Mouse (Mus musculus) olfactory bulb, adult 2 months (tissue): ENCODE measurements around the gene Ppp3ca. TPM values are rescaled to one million over a fixed set of nuclear protein-coding genes. Genes with fewer than 3 reads are reported as not detected.

Source experiments
- H3K27ac ChIP-seq: fragments of 200-500 bp; 2 replicates; pipeline ENCODE4 v1.5.1; 2012; ENCODE audit warnings: low read depth, low read length; ENCODE audit not compliant: insufficient read depth
- H3K4me1 ChIP-seq: fragments of 200-500 bp; 2 replicates; pipeline ENCODE4 v1.6.1; 2012; ENCODE audit warnings: low read length; ENCODE audit not compliant: control insufficient read depth, insufficient read depth
- H3K4me3 ChIP-seq: fragments of 200-500 bp; 2 replicates; pipeline ENCODE4 v1.5.1; 2012; ENCODE audit warnings: mild to moderate bottlenecking, low read depth, low read length, moderate library complexity; ENCODE audit not compliant: insufficient read depth
- CTCF ChIP-seq: fragments of 200-500 bp; IDR thresholded peaks from 2 replicates; pipeline ENCODE4 v1.5.1; 2012; ENCODE audit warnings: low read depth, mild to moderate bottlenecking, low read length, moderate library complexity; ENCODE audit not compliant: insufficient read depth
- POLR2A ChIP-seq: fragments of 200-500 bp; IDR thresholded peaks from 2 replicates; pipeline ENCODE4 v1.6.1; 2012; ENCODE audit warnings: mild to moderate bottlenecking, low read depth, low read length, moderate library complexity; ENCODE audit not compliant: insufficient read depth
- WGBS: fragments of 180-500 bp; shearing (Covaris S2); methylation state at CpG from one replicate; pipeline ENCODE4 v1.1.7; 2018; 5-methylcytosine and 5-hydroxymethylcytosine counted together
- polyA plus RNA-seq: library from polyadenylated mRNA; stranded (reverse); fragments of >200 nt; gene quantifications from 2 replicates; pipeline ENCODE4 v1.2.4, GENCODE M21; 2012; ENCODE audit warnings: low replicate concordance; ENCODE audit not compliant: missing spikeins, insufficient read depth, insufficient read length

Ppp3ca gene
- polyA plus RNA-seq, 1 experiment, result not detected

DNA sequence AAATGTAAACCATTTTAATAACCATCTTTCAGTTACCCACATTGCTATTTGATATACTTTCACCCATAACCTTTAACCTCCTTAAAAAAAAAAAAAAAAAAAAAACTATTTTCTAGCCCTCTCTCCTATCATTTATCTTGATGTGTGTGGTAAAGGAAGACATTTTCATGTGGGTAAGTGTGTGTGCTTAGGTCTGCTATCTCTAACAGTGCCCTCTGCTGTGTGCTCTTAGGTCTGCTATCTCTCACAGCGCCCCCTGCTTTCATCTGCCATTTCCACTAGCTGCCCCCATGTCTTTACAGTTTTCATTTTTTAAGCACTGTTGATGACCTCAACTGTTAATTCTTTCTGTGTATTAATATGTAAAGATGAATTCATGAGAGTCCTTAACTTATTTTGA lies 235.7 kb downstream of the Ppp3ca start:
- H3K4me1 ChIP-seq, result no peaks in the 10 kb centered on the region
- H3K27ac ChIP-seq, result no peak overlapping the region
- H3K4me3 ChIP-seq, result no peak overlapping the region
- no peak for TF ChIP-seq POLR2A
- no peak for TF ChIP-seq CTCF
- 93% methylated on average over 1 of the region's 1 CpGs for WGBS

GRCm38 (mm10) chr3:136909534-136909933 lies 239.6 kb downstream of the Ppp3ca start:
- no peak overlapping the region for H3K27ac ChIP-seq
- H3K4me1 ChIP-seq, result no peaks in the 10 kb centered on the region
- WGBS, result 78% methylated on average over 3 of the region's 3 CpGs
- TF ChIP-seq CTCF (no peak), POLR2A (no peak)
- H3K4me3 ChIP-seq, result no peak overlapping the region

- no peak overlapping the region for H3K27ac ChIP-seq
Observed at GRCm38 (mm10) chr3:136911276-136911675, 241.4 kb downstream of the Ppp3ca start.

GRCm38 (mm10) chr3:136917080-136917479 lies 247.2 kb downstream of the Ppp3ca start:
- Histone ChIP-seq H3K4me1 (peaks cover 2% of the 10 kb centered on the region; the same call in 1 of the 2 replicates), H3K27ac (no peak overlapping the region), H3K4me3 (no peak overlapping the region)
- 88% methylated on average over 7 of the region's 7 CpGs for WGBS
- TF ChIP-seq POLR2A (no peak), CTCF (no peak)

More at GRCm38 (mm10) chr3:136911276-136911675, 241.4 kb downstream of the Ppp3ca start:
- no peaks in the 10 kb centered on the region for H3K4me1 ChIP-seq
- no peak for TF ChIP-seq CTCF
- no peak for TF ChIP-seq POLR2A
- H3K4me3 ChIP-seq, result no peak overlapping the region
- whole genome bisulfite sequencing, result 87% methylated on average over 8 of the region's 8 CpGs

- Histone ChIP-seq H3K27ac (no peak overlapping the region), H3K4me1 (no peaks in the 10 kb centered on the region), H3K4me3 (no peak overlapping the region)
- TF ChIP-seq CTCF (no peak), POLR2A (no peak)
Observed at GRCm38 (mm10) chr3:136933071-136933470, 263.1 kb downstream of the Ppp3ca start.

DNA sequence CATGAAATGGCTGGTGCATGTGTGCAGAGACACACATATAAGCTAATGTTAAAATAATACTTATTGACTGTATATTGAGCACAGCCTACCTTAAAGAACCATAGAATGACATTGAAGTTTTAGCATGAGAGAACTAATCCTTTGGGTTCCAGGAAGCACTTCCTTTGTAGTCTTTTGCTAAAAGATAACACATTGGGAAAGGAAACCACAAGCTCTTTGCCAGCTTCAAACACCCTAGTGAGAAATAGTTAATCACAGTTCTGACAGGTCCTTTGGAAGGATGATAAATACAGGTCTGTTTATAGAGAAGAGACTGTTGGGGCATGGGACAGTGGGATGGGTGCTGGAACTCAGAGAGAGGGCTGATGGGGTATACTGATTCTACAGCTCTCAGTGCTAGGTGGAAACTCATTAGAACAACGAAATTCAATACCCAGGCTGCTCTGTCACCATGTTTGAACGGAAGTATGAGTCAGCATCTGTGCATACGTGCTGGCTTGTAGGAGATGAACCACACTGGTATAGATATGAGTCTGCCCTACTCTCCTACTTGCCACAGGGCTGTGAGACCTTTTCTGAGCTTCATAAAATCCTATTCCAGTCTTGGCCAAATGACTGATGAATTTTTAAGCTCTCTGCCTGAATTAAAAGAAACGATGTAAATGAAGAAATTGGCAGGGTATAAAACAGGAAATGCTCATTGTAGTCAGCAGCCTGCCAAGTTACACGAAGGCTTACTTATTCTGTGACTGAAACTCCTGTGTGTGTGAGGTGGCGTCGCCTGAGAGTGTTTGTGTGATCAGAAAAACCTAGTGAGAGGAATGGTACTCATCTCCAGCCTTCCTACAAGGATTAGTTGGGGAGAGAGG lies 271.0 kb downstream of the Ppp3ca start:
- Histone ChIP-seq H3K4me3 (no peak overlapping the region), H3K27ac (no peak overlapping the region), H3K4me1 (no peaks in the 10 kb centered on the region)
- no peak for TF ChIP-seq CTCF
- no peak for TF ChIP-seq POLR2A
- WGBS, result 31% methylated on average over 7 of the region's 7 CpGs

DNA sequence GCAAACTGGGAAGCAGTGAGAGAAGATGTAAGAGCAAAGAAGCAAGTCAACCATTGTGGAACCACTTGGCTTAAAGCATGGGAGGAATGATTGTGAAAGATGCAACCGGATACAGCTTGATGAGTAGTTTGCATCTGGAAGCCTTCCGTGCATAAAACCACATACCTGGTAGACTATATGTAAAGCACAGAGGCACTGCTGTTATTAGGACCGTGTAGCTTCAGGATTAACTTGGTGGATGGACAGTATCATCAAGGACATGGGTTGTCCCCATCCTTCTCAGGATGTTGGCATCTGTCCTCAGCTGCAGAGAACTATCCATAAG lies 271.6 kb downstream of the Ppp3ca start:
- WGBS, result 89% methylated on average over 3 of the region's 3 CpGs
- TF ChIP-seq POLR2A, result no peak
- no peak for TF ChIP-seq CTCF
- H3K4me1 ChIP-seq, result no peaks in the 10 kb centered on the region
- no peak overlapping the region for H3K27ac ChIP-seq
- H3K4me3 ChIP-seq, result no peak overlapping the region

DNA sequence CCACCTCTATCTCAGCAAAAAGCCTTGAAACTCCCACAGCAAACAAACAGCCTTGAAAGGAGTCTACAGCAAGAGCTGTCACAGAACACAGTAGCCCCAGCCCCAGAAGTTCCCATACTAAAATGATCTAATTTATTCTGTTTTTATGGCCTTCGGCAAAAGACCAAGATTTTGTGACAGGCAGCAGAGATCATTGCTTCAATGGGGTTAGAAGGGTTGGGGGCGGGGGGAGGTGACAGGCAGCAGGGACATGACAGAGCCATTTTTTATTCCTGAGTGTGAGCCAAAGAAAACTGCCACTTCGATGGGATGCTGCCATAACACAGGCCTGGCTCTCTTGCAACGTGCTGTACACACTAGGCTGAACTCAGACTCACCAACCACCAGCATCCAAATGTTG lies 275.6 kb downstream of the Ppp3ca start:
- H3K4me1 ChIP-seq, result no peaks in the 10 kb centered on the region
- TF ChIP-seq CTCF (no peak), POLR2A (no peak)
- H3K4me3 ChIP-seq, result no peak overlapping the region
- H3K27ac ChIP-seq, result no peak overlapping the region
- WGBS, result 73% methylated on average over 4 of the region's 4 CpGs

- Histone ChIP-seq H3K4me3 (no peak overlapping the region), H3K4me1 (no peaks in the 10 kb centered on the region), H3K27ac (no peak overlapping the region)
- TF ChIP-seq CTCF, result no peak
- no peak for TF ChIP-seq POLR2A
- 98% methylated on average over 2 of the region's 2 CpGs for WGBS
Observed at GRCm38 (mm10) chr3:136946662-136947061, 276.7 kb downstream of the Ppp3ca start.
